Mouse (Mus musculus) liver, embryonic 12.5 days (tissue): ENCODE data around the gene Atp8b3. TPM values are rescaled to one million over a fixed set of nuclear protein-coding genes. Genes with fewer than 3 reads are reported as not detected.

Source experiments
- ATAC-seq: fragments of 200-750 bp; cut with Nextera tagmentation; 2 replicates; pipeline ENCODE4 v1.8.0; 2017; ENCODE audit warnings: moderate number of reproducible peaks, mild to moderate bottlenecking, moderate library complexity
- H3K27ac ChIP-seq: fragments of 300-500 bp; sonication (generic); 2 replicates; pipeline ENCODE4 v1.5.1; 2016; ENCODE audit warnings: mild to moderate bottlenecking
- H3K27me3 ChIP-seq: fragments of 300-500 bp; sonication (generic); replicated peaks from 2 replicates; pipeline ENCODE4 v1.6.1; 2016; ENCODE audit warnings: mild to moderate bottlenecking, moderate library complexity
- H3K36me3 ChIP-seq: fragments of 300-500 bp; sonication (generic); 2 replicates; pipeline ENCODE4 v1.6.1; 2016; ENCODE audit warnings: mild to moderate bottlenecking, moderate library complexity
- H3K4me1 ChIP-seq: fragments of 300-500 bp; sonication (generic); 2 replicates; pipeline ENCODE4 v1.6.1; 2016
- H3K4me2 ChIP-seq: fragments of 300-500 bp; sonication (generic); 2 replicates; pipeline ENCODE4 v1.6.1; 2016; ENCODE audit warnings: mild to moderate bottlenecking, moderate library complexity
- H3K4me3 ChIP-seq: fragments of 300-500 bp; sonication (generic); 2 replicates; pipeline ENCODE4 v1.5.1; 2016; ENCODE audit warnings: mild to moderate bottlenecking, moderate library complexity
- H3K9ac ChIP-seq: fragments of 300-500 bp; sonication (generic); 2 replicates; pipeline ENCODE4 v1.6.1; 2016; ENCODE audit warnings: mild to moderate bottlenecking, moderate library complexity
- H3K9me3 ChIP-seq: fragments of 300-500 bp; sonication (generic); replicated peaks from 2 replicates; pipeline ENCODE4 v1.6.1; 2016; ENCODE audit warnings: mild to moderate bottlenecking, moderate library complexity
- WGBS: fragments of 180-500 bp; shearing (Covaris S2); methylation state at CpG from one replicate; pipeline ENCODE4 v1.1.7; 2016; ENCODE audit not compliant: insufficient replicate concordance; 5-methylcytosine and 5-hydroxymethylcytosine counted together
- polyA plus RNA-seq: library from polyadenylated mRNA; unstranded; fragments of >200 nt; fragmentation: Nextera tagmentation; extraction: Ambion mirVana; gene quantifications from 2 replicates; pipeline ENCODE4 v1.2.1, GENCODE M21; 2016

Atp8b3 gene
- polyA plus RNA-seq, 1 experiment from 2014 or later: 0.02 TPM

DNA sequence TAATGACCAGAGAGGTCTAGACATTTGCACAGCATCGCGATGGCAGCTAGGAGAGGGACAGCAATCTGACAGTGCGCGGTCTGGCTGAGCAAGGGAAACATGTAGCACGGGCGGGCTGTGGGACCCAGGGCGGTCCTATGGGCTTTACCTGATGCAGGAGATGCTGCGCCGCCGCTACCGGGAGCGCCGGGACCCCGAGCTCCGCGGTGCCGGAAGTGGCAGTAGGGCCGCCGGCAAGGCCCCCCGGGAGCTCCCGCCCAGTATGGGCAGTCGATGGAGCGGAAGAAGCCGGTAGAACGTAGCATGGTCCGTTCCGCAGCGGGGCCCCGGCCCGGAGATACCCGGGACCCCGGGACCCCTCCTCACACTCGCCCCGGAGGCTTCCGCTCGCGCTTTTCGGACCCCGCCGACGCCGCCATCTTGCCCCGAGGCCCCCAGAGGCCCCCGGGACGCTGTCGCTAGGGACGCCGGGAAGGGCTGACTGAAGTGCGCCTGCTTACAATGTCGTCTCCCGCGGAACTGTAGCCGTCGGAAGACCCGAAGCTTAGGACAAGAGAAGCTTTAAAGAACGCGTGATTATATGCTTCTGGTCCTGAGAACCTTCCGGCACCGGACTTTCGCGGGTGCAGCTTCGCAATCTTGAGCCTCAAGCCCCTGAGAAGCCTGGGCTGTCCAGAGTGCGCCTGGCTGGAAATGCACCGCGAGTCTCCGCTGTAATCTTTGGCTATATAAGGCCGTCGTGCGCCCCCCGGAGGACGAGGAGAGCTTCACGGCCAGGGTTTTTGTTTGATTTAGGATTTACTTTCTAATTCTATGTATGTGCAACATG lies 22.4 kb upstream of the Atp8b3 start, which contains the start of gene Rexo1:
Gene Rexo1 (minus strand): TSS at position 445 of the 829 bp plus-strand sequence.
- H3K9ac ChIP-seq: peak within 1 kb of the TSS; percentile 91
- ATAC-seq: peak; percentile 81
- H3K27ac ChIP-seq: peak within 1 kb of the TSS; percentile 87
- WGBS: under 1% methylated on average over 72 of the region's 72 CpGs
- no peaks in the 10 kb centered on the region for H3K9me3 ChIP-seq
- H3K4me2 ChIP-seq: peak within 1 kb of the TSS; percentile 82
- peaks cover 57% of the 10 kb centered on the region for H3K4me1 ChIP-seq
- peak within 1 kb of the TSS; percentile 96 for H3K4me3 ChIP-seq
- H3K36me3 ChIP-seq: peaks cover 44% of the 10 kb centered on the region
- H3K27me3 ChIP-seq: no peaks in the 10 kb centered on the region

DNA sequence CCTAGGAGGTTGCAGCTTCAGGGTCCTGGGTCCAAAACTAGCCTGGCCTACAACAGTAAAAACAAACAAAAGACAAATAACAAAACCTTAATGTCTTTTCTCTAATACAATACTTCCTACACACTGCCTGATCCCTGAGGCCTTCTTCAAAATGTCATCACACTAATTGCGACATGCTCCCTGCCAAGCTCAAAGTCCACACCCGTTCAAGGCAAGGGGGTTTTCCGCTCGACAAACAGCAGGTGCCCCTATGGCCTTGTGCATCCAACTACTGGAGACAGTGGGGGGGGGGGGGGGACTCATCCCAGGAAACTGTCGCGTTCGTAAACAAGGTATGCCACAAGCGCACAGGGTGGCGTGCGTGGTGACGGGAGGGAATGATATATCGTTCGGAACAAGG lies 21.7 kb upstream of the Atp8b3 start:
- peak overlapping the region; percentile 82 for H3K4me2 ChIP-seq
- H3K36me3 ChIP-seq: peaks cover 38% of the 10 kb centered on the region
- peak overlapping the region; percentile 87 for H3K27ac ChIP-seq
- peaks cover 52% of the 10 kb centered on the region for H3K4me1 ChIP-seq
- H3K27me3 ChIP-seq: no peaks in the 10 kb centered on the region
- peak overlapping the region; percentile 96 for H3K4me3 ChIP-seq
- 0 out of 2 replicates have a peak, but pooled peaks have one; percentile 4 for ATAC-seq
- no peaks in the 10 kb centered on the region for H3K9me3 ChIP-seq
- peak overlapping the region; percentile 91 for H3K9ac ChIP-seq
- 1% methylated on average over 13 of the region's 13 CpGs for WGBS

DNA sequence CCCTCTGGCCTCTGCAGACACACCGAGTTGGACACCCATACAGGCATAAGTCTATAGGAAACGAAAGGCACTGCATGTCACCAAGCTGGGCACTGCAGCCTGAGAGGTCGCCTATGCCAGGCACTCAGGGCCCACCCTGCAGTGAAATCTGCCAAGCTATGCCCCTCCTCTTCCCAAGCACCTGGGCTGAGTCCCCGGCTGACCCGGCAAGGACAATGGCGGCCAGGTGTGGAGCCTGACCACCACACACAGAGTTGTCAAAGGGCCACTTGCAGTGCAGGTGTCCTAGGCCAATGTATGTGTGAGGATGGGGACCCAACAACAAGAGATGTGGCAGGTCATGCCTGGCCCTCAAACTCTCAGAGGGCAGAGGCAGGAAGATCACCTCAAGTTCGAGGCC lies 20.5 kb upstream of the Atp8b3 start:
- 81% methylated on average over 7 of the region's 7 CpGs for WGBS
- Histone ChIP-seq H3K4me1 (peaks cover 60% of the 10 kb centered on the region), H3K4me2 (peak overlapping the region; percentile 82), H3K27me3 (no peaks in the 10 kb centered on the region), H3K27ac (peak overlapping the region; percentile 27; the same call in 1 of the 2 replicates), H3K36me3 (peaks cover 29% of the 10 kb centered on the region), H3K9me3 (no peaks in the 10 kb centered on the region), H3K9ac (peak overlapping the region; percentile 91; the same call in 1 of the 2 replicates), H3K4me3 (peak overlapping the region; percentile 96)
- ATAC-seq: no peak

DNA sequence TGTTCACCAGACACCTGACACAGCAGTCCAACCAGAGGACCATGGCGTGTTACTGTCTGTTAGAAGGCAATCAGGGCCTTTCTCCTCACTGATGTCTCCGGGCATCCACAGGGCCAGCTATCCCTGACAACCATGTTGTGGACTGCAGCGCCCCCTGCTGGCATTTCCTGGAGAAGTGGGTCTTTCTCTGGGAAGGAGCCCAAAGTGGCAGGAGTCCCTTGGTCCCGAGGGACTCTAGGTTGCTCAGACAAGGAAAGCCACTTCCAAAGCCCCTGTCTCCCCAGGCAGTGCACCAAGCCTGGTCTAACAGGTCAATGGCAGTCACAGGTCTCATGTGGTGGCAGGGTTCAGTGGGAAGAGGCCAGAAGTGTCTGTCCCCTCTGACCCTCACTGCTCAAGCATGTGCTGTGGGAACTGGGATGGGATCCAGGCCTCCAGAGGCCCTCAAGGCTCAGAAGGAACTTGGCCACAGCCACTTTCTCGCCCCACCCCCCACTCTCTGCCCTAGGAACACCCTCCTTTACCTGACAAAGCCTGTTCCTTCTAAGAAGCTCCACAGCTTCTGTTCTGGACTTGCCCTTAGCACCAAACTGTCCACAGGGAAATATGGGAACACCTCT lies 18.5 kb upstream of the Atp8b3 start:
- Histone ChIP-seq H3K4me3 (no peak overlapping the region), H3K9me3 (no peaks in the 10 kb centered on the region), H3K27me3 (no peaks in the 10 kb centered on the region), H3K36me3 (peaks cover 22% of the 10 kb centered on the region), H3K27ac (peak overlapping the region; percentile 50), H3K4me2 (peak overlapping the region; percentile 4; the same call in 1 of the 2 replicates), H3K9ac (peak overlapping the region; percentile 46), H3K4me1 (peaks cover 78% of the 10 kb centered on the region)
- no peak for ATAC-seq
- 40% methylated on average over 5 of the region's 5 CpGs for WGBS

DNA sequence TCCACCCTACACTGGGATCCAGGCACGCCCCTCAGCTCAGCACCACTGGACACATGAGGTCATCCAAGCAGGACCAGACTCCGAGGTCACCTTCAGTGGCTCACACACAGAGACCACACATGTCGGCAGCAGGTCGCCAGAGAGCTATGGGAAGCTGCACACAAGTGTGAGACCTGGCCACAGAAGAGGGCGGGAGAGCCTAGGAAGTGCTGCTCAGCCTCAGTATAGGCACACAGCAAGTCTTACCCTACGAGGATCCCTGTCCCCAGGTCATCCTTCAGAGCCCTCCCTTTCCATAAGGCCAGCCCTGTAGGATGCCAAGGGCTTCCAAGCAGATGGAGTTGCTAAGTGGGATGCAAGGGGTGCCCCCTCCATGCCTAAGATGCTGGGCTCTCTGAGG lies 15.1 kb upstream of the Atp8b3 start:
- Histone ChIP-seq H3K4me2 (peak overlapping the region; percentile 75), H3K4me1 (peaks cover 76% of the 10 kb centered on the region), H3K9me3 (no peaks in the 10 kb centered on the region), H3K27me3 (no peaks in the 10 kb centered on the region), H3K9ac (peak overlapping the region; percentile 70), H3K36me3 (peaks cover 45% of the 10 kb centered on the region), H3K27ac (peak overlapping the region; percentile 91), H3K4me3 (peak overlapping the region; percentile 31)
- ATAC-seq: peak; percentile 53
- 55% methylated on average over 6 of the region's 6 CpGs for WGBS

DNA sequence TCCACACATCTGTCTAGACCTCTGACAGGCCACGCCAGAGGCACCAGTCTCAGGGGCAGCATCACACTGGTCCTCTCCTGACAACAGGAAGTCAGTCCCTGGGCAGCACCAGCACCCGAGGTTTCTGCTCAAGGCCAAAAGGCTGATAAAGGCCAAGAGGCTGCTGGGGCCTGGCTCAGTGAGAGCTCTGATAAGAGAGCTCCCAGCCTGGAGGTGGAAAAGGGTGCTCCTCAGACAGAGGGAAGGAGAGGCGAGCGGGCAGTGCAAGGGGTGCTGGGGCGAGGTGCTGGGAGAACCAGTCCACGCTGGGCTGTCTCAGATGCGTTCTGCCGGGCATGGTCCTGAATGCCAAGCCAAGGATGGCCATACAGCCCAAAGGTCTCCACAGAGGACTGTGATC lies 14.7 kb upstream of the Atp8b3 start:
- peak; percentile 93 for ATAC-seq
- Histone ChIP-seq H3K9ac (peak overlapping the region; percentile 70), H3K4me3 (peak overlapping the region; percentile 31), H3K27ac (peak overlapping the region; percentile 91), H3K4me1 (peaks cover 76% of the 10 kb centered on the region), H3K36me3 (peaks cover 45% of the 10 kb centered on the region), H3K9me3 (no peaks in the 10 kb centered on the region), H3K27me3 (no peaks in the 10 kb centered on the region), H3K4me2 (peak overlapping the region; percentile 75)
- WGBS: 27% methylated on average over 8 of the region's 8 CpGs

DNA sequence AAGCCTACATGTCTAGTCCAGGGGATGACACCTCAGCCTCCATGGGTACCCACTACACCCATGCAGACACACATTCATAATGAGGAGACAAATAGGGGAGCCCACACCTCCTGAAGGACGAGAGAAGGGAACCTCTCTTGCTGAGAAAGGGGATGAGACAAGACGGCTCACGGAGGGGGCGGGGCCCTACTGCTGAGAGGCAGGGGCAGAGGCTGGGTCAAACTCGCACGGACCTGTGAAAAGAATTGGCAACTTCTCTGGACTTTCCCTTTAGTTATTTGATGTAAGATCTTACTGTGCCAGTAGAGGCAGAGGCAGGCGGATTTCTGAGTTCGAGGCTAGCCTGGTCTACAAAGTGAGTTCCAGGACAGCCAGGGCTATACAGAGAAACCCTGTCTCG lies 13.4 kb upstream of the Atp8b3 start:
- peaks cover 76% of the 10 kb centered on the region for H3K4me1 ChIP-seq
- no peaks in the 10 kb centered on the region for H3K9me3 ChIP-seq
- no peak overlapping the region for H3K4me3 ChIP-seq
- peak overlapping the region; percentile 75 for H3K4me2 ChIP-seq
- peak overlapping the region; percentile 70 for H3K9ac ChIP-seq
- ATAC-seq: no peak
- peaks cover 51% of the 10 kb centered on the region for H3K36me3 ChIP-seq
- H3K27me3 ChIP-seq: no peaks in the 10 kb centered on the region
- H3K27ac ChIP-seq: peak overlapping the region; percentile 91
- 55% methylated on average over 9 of the region's 9 CpGs for WGBS

DNA sequence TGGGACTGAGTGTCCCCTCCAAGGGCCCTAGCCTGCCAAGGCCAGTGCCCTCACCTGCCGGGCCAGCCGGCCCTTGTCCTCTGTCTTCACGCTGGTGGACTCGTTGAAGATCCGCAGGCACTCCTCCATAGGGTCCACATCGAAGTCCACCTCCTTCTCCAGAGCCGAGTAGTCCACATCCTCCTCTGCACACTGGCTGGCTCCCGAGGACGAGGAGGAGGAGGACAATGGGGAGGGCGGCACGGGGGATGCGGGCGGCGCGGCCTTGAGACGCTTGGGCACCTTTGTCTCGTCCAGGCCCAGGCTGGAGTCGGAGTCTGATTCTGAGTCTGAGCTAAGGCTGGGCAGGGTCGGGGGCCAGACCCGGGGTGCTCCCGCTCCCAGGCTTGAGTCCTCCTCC lies 10.4 kb upstream of the Atp8b3 start:
- ATAC-seq: no peak
- H3K4me1 ChIP-seq: peaks cover 71% of the 10 kb centered on the region
- H3K27me3 ChIP-seq: no peaks in the 10 kb centered on the region
- H3K27ac ChIP-seq: no peak overlapping the region
- no peaks in the 10 kb centered on the region for H3K9me3 ChIP-seq
- H3K36me3 ChIP-seq: peaks cover 75% of the 10 kb centered on the region
- H3K4me3 ChIP-seq: no peak overlapping the region
- H3K4me2 ChIP-seq: no peak overlapping the region
- H3K9ac ChIP-seq: no peak overlapping the region
- 92% methylated on average over 21 of the region's 21 CpGs for WGBS

DNA sequence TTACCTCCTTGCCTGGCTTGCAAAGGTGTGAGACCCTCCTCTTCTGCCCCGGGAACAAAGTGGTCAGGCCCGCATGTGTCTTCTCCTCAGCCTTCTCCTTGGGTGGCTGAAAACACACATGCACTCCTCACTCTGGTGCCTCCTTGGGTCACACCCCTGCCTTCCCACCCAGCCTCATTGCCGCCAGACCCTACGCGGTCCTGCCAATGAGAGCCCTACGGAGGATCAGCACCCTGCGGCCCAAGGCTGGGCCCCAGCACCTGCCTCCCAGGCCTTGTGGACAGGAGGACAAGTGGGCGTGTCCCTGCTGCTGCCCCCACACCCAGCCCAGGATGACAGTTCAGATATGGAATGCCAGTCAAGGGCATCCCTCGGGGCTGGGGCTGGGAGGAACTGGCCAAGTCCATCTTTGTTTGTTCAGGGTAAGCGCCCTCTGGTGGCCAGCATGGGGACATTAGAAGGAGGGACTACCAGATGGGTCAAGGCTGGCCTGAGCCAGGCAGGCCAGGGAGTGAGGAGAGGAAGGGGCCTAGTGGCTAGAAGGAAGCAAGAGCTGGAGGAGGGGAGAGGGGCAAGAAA lies 9.6 kb upstream of the Atp8b3 start:
- Histone ChIP-seq H3K4me1 (peaks cover 63% of the 10 kb centered on the region), H3K27ac (peak overlapping the region; percentile 81)

DNA sequence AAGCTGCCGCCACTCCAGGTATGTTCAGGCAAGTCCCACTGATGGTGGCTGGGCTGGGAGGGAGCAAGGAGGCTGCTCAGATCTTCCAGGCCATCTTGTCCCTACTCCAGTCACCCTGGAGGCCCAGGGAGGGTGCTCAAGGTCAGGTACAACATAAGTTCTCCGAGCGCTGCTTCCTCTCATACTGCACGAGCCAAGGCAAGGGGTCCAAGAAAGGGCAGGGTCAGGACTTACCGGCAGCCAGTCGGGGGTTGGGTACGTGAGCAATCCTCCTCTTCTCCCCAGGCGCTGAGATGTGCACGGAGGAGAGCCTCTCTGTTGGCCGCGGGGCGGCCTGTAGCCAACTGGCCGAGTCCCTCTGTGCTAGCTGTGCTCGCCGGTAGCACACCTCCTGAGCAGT lies 8.6 kb upstream of the Atp8b3 start:
- Histone ChIP-seq H3K4me1 (peaks cover 54% of the 10 kb centered on the region), H3K4me3 (no peak overlapping the region), H3K27ac (peak overlapping the region; percentile 81), H3K9ac (peak overlapping the region; percentile 59), H3K4me2 (peak overlapping the region; percentile 52), H3K27me3 (no peaks in the 10 kb centered on the region), H3K9me3 (no peaks in the 10 kb centered on the region), H3K36me3 (peaks cover 92% of the 10 kb centered on the region)
- 88% methylated on average over 15 of the region's 15 CpGs for whole genome bisulfite sequencing
- no peak for ATAC-seq

More for the DNA sequence above, 9.6 kb upstream of the Atp8b3 start:
- H3K9me3 ChIP-seq: no peaks in the 10 kb centered on the region
- 0 out of 2 replicates have a peak overlapping the region, but pooled peaks have one; percentile 19 for H3K9ac ChIP-seq
- H3K4me2 ChIP-seq: no peak overlapping the region
- H3K4me3 ChIP-seq: no peak overlapping the region
- H3K36me3 ChIP-seq: peaks cover 83% of the 10 kb centered on the region
- 69% methylated on average over 10 of the region's 10 CpGs for WGBS
- no peaks in the 10 kb centered on the region for H3K27me3 ChIP-seq
- ATAC-seq: 0 out of 2 replicates have a peak, but pooled peaks have one; percentile 2

DNA sequence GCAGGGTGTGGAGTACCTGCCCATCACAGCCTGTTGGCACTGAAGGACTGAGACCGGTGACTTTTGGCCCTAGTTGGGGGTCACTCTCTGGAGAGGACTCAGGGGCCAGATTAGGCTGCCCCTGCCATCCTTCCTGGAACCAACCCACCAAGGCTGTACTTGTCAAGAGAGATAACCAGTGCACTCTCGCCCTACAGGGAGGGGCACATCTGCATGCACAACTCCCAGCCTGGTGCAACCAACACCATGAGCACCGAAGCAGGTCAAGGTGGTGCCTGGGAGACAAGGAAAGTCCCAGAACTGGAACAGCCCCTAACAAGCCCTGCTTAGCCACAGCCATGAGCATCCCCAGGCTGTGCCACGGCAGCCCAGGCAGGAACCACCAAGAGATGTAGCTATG lies 8.0 kb upstream of the Atp8b3 start:
- H3K36me3 ChIP-seq: peaks cover 96% of the 10 kb centered on the region
- no peaks in the 10 kb centered on the region for H3K9me3 ChIP-seq
- no peaks in the 10 kb centered on the region for H3K27me3 ChIP-seq
- peak overlapping the region; percentile 52 for H3K4me2 ChIP-seq
- ATAC-seq: peak; percentile 83
- 60% methylated on average over 4 of the region's 4 CpGs for WGBS
- H3K4me1 ChIP-seq: peaks cover 48% of the 10 kb centered on the region
- peak overlapping the region; percentile 81 for H3K27ac ChIP-seq
- H3K9ac ChIP-seq: peak overlapping the region; percentile 59
- H3K4me3 ChIP-seq: no peak overlapping the region

DNA sequence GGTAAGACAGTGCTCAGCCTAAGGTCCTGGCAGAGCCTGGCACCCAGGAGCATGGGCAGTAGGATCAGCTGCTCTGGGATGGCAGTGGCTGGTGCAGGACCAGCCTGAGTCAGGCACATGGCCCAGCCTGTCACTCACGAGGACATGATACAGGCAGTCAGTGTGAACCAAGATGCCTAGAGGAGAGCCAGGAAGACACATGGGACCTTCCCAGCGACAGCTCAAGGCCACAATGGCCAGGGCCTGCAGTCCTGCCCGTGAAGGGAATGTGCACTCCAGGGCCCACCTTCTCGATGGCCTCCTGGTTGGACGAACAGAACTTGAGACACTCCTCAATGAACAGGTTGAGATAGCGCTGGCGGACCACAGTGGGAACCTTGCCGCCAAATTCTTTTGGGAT lies 6.7 kb upstream of the Atp8b3 start:
- Histone ChIP-seq H3K27me3 (no peaks in the 10 kb centered on the region), H3K36me3 (peaks cover 100% of the 10 kb centered on the region), H3K9ac (no peak overlapping the region), H3K4me2 (no peak overlapping the region), H3K4me3 (no peak overlapping the region), H3K4me1 (peaks cover 48% of the 10 kb centered on the region), H3K27ac (0 out of 2 replicates have a peak overlapping the region, but pooled peaks have one; percentile 42), H3K9me3 (no peaks in the 10 kb centered on the region)
- no peak for ATAC-seq
- 83% methylated on average over 8 of the region's 8 CpGs for WGBS
